Mouse (Mus musculus): ENCODE measurements at regions not wholly inside any gene's neighbourhood (a gene's known extent, or its start where the extent isn't known, plus 50 kb on each side); places are given as distances from the start of the nearest gene placed in this dataset.
A peak's percentile ranks its signal among the peaks of the same experiment; 100 is the strongest.

DNA sequence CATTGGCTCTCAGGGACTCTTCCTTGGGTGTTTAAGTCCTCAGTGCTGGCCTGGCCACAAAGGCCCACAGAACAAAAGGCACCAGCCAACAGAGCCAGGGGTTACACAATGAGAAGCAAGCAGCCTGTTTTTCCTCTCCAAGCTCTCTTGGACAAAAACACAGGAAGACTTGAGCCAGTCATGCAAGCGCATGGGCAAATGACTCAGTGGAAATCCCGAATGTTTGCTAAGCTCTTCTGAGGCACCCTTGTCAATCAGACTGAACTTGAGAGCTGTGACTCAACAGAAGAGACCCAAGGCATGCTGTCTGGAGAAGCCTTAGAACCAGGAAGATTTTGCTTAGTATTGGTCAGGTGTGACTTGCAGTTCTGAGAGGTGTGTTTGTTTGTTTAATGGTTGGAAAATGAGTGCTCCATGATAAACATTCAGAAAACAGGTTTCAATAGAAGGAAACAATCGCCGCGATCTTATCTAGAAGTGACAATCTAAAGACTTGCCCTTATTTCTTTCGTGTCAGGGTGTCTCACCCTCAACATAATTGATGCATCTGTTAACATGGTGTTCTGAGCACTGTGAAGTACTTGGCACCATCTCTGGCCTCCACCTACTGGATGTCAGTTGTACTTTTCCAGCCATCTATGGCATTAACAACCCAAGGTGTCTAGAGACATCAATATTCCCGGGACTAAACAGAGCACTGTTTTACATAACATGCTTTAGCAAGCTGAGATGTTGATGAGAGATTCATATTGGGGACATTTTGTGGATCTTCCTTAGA lies 124.0 kb upstream of the Tmc1 start:
- no peak for DNase-seq

DNA sequence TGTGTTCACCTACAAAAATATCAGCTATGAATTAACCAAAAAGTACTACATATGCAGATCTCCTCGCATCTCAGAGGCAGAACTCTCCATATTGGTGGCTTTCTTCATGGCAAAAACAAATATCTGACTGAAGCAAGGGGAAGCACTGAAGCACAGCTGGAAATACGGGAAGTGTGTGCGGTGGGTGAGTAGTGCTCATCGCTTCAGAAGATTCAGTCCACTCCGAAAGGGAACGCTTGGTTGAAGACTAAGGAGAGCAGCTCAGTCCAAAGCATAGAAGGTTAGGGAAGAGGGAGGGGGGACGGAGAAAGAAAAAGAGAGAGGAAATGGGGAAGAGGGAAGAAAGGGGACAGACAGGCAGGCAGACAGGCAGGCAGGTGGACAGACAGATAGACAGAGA lies 114.4 kb upstream of the Tmc1 start:
- DNase-seq, result no peak

DNA sequence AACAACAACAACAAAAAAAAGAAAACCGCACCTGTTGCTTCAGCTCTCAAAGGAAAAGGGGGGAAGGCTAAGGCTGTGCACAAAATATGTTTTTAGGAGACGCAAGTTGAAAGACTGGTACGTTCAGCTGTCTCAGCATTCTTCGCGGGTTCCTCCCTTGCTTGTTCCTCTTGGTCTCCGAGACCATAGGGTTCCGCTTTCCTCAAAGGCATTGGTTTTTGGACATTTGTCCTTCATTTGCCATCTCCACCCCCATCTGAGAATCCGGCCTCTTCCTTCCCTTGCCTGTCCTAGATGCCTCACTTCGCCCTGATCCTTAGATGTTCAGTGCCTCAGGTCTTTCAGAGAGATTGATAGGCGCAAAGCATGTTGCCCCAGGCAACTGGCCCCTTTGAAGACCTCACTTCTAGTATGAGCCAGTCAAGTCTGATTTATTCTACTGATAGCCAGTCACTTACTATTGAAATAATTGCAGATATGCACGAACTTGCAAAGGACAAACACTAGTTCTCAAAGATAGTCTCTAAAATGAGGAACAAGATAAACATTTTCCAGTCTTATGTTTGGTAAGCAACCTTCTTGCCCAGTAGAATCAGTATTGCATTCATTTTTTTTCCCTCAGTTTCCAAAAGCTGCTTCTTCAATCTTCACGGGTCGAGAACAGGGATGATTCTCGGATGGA lies 112.6 kb upstream of the Tmc1 start:
- DNase-seq, result no peak

DNA sequence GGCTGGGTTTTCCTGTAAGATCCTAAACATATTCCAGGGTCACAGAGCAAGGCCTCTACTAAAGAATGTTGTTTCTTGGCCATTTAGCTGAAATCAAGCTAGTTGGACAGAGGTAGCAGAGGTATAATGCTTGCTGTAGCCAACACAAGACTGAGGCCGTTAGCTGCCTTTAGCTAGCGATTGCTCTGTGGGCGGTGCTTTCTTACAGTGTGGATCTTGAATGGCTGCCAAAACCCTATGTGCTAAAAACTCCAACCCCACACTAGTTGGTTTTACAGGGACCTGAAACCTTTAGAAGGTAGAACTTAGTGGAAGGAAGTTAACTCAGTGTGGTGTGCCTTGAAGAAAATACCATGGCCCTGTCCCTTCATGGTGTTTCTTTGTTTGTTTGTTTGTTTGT lies 110.9 kb upstream of the Tmc1 start:
- DNase-seq, result no peak

DNA sequence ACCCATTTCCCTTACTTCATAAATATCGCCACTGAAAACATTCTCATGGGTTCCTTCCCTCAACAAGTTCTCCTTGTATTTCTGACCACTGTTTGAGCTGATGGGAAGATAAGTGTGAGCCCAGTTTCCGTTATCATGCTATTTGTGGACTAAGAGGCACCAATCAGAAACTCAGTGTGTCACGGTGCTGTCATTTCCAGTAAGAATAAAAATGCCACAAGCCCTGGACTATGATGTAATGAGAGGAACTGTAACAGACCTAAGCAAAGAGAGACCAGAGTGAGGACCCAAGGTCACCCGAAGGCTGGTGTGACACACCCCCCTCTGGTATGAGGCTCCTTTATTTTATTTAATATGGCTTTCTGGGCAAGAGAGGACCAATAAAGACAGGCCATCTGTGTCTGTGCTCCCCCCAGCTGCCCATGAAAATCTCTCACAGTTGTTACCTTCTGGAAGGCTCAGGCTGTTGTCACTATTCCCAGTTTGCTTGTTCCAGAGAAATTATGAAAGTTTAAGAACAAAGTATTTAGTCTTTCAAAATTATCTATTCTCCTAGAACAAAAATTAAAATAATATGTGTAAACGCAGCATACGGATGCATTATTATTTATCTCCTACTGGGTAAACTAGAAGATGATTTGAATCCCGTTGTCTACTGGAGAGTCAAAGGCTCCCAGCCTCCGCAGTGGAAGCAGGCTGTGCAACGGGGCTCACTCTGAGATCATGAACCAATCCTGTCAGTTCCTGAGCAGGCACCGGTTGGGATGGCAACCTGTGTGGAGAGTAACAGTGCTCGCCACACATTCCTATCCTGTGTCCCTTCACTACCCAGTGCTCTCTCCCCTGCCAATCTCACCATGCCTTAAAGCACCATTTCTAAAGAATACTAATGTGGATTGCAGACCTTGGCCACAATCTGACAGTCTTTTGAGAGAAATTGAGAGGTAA lies 99.9 kb upstream of the Tmc1 start:
- no peak for DNase-seq

DNA sequence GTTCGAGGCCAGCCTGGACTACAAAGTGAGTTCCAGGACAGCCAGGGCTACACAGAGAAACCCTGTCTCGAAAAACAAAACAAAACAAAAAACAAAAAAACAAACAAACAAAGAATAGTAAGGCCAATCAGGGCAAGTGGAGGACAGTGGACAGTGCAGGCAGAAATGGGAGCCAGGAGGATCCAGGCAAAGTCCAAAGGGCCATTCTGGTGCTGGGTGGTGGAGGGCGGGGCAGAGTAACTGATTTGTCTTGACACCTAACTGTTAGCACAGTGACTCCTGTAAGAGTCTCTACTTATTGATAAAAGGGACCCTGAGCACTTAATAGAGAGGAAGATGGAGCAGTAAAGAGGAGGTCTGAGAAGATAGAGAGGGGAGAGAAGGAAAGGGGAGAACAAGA lies 98.8 kb upstream of the Tmc1 start:
- DNase-seq, result no peak

DNA sequence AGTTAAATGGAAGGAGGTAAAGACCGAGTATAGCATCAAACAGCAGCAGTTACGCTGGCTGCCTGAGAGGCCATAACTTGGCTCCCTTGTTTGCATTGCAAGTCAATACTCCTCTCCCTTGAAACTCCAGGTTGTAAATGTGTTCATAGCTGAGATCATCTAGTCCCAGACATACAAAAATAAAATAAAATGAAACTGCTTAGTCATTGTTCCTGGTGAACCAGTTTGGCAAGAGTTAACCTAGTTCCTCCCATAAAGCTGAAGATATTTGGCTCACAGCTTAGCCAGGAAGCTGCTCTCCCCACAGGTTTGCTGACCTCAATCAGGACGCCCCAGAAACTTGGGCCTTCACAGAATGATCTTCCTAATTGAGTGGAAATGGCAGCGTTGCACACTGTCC lies 97.9 kb upstream of the Tmc1 start:
- DNase-seq, result no peak

DNA sequence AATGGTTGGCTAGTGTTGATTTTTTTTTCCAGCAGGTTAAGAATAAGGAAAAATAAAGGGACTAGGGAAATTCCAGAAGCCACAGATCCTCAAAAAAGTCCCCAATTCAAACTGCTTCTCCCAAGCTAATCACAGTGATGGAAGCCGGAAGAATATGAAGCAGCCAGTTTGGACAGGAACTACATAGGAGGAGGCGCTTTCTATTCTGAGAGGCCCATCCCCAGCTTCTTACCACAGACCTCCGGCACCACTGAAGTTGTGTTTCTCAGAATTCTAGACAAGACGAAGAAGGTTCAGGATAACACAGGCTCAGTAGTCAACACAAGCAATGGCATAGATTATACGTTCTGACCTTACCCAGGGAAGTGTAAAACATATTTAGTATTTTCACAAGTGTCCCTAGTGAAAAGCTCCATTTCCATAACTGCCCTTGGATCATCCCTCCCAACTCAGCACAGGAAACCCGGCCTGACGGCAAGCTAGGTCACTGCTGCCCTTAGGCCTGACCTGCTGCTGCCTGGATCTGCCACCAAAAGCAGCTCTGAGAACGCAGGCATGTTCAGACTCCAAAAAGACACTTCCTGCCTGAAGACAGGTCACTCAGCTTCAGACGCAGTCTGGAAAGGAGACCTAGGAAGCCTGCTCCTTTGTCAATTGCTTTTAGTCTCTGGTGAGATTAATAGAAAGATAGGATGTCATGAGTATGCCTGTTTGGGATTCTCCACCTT lies 97.2 kb upstream of the Tmc1 start:
- DNase-seq, result no peak

DNA sequence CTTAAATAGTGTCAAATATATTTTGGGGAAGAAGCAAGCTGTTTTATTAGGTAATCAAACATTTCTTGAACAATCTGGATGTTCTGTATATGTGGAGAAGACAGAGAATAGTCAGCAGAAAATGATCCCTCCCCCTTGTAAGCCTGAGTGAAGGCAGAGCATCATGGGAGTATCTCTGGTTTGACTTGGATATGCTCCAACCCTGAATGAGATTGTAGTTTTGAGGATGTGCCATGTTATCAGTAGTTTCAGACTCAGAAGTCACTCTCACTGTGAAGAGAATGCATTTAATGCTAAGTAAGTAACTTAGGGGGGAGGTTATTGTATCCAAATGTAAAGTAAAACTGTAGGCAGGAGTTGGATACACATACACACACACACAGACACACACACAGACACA lies 95.3 kb upstream of the Tmc1 start:
- no peak for DNase-seq

DNA sequence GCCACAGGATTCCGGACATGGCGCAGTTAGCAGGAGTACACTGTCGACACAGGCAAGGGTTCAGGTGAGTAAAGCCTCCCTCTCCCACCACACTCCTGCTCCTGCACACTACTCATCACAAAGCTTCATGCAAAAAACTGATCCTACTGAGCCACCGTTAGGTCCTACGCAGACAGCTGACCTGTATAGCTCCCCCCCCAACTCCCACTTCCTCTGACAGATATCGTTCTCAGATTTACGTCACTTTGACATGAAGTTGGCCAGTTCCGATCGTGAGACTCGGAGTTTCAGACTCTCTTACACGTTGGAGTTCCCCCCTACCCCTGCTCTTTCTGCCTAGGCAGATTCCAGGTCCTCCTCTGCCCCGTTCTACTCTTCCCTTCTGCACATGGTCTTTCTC lies 91.6 kb upstream of the Tmc1 start:
- no peak for DNase-seq

DNA sequence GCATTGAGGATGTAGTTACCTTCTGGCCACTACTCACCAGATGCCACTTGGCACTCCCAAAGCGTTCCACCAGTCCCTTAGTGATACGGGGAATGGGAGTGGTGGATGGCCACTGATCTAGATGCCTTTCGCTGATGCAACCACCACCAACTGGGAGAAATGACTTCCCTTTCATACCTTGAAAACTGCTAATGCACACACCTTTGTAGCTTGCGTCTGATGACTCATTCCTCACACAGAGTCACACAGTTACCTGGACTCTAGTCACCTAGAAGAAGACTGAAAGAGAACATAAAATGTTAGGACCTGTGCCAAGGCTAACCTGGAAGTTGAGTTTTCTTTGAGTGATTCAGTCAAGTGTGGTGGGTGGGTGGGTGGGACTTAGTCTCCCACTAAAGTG lies 90.0 kb upstream of the Tmc1 start:
- no peak for DNase-seq

DNA sequence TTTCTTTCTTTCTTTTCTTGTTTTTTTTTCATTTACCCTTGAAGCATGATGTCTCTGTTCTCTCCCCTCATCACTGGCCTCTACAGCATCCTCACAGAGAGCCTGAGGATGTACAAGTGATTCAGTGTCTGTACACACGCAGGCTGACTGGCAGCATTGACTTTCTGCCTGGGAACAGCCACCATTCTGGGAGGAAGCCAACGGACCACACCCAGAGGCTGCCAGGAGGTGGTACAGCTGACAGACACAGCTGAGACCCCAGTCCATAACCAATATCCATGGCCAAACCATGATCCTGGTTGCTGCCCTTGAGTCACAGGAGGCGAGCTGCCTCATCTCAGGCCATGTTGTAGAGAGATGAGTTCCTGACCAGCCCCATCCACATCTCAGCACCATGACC lies 88.5 kb upstream of the Tmc1 start:
- no peak for DNase-seq

DNA sequence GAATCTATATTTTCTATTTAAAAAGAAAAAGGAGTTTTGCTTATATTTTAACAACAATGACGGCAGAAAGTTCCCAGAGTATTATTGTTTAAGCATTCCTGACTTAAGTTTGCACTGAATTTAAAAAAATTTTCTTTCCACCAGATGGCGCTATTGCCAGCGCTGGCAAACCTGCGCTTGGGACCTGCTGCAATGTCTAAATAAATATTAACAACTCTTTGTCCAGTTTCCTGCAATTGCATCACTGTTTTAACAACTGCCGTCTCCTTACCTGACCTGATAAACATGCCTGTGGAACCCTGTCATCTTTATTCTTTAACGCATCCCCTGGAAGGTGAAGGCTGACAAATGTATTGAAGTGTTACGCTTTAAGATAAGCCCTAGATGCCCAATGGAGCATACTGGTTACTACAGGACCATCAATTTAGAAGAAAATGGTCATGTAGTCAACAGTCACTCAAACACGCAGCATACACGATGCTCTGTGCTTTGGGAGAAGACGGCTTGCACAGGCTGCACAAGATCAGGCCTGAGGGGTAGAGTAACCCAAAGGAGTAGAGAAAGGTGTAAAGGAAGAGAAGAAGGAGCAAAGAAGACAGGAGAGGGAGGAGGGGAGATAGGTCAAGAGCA lies 83.6 kb upstream of the Tmc1 start:
- DNase-seq, result peak; percentile 36

DNA sequence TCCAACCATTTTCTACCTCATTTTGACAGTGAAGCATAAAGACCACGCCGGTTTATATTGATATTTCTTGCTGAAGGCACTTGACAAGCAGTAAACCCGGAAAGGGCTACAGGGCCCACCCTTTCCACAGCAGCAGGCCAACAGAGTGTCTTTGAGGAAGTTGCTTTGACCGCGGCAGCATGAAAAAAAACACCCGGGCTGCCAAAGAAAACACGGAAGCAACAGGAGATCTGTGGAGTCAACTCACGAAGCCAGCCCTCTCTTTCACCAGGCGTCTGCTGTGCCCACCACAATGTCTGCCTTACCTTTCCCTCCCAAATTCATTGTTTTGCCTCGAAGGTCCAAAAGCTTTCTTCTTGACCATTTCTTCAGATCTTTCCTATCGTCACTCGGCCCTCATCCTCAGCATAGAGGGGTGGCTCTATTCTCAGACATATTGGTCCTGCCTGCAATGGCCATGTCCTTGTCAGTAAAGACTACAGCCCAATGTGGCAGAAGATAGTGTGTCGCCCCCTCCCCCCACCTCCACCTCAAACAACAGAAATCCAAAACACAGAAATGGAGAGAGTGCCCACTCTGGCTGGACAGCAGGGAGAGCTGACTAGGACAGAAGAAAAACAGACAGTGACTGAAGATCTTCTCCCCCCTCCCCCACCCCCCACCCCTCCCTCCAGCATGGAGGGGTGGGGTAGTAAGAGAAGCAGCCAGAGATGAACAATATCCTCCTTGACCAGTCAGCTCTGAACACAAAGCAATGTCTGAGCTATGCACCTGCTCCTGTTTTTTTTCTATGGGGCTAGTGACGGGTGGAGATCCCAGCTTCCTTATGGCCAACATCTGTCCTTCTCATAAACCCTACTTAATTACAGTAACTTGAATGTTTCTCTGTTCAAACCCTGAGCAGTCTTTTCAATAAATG lies 82.8 kb upstream of the Tmc1 start:
- peak; percentile 27 for DNase-seq

DNA sequence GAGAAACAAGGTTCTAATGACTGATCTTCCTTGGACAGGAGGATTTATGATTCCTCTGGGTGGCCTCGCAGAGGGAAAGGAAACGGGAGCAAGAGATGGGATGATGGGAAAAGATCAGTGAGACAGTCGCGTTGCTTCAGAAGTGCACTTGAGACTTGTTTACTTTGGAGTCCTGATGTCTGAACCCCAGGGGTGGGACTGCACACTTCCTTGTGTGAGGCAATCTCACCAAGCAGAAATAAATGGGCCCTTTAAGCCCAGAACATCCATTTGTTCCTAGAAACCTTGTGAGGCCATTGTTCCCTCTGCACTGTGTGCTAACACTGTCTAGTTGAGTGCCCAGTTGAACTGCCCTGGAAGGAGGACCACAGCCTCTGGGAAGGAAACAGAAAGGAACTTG lies 81.5 kb upstream of the Tmc1 start:
- DNase-seq, result no peak

DNA sequence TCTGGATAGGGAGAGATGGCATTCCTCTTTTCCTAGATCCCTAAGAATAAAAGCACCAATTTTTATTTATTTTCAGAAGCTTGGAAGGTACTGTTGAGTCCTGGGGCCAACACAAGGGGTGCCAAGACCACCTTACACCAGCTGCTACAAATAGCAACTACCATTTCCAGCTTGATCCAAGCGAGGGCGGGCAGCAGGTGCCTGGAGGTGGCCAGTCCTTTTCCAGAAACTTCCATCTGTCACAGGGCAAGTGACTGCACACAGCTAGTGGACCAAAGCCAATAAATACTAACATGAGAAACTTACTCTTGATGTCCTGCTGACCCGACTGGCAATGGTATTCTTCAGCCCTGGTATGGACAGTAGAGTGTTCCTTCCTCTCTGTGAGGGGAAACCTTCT lies 80.0 kb upstream of the Tmc1 start:
- DNase-seq, result no peak

DNA sequence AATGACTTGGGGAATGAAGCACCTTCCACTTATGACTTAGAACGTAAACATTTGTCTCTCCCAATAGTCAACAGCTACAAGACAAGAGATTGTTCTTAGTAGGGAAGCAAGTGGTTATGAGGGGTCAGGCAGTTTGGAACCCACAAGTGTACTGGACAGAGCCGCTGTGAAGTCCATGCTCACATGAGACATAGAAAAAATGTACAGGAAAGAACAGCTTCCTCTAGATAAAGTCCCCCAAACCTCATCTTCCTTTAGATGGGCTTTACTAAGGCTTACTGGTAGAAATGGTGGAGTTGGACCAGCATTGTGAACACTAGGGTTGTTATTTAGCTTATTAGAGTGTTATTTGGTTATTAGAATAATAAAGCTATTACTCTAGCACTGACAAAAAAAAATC lies 78.6 kb upstream of the Tmc1 start:
- DNase-seq, result no peak

DNA sequence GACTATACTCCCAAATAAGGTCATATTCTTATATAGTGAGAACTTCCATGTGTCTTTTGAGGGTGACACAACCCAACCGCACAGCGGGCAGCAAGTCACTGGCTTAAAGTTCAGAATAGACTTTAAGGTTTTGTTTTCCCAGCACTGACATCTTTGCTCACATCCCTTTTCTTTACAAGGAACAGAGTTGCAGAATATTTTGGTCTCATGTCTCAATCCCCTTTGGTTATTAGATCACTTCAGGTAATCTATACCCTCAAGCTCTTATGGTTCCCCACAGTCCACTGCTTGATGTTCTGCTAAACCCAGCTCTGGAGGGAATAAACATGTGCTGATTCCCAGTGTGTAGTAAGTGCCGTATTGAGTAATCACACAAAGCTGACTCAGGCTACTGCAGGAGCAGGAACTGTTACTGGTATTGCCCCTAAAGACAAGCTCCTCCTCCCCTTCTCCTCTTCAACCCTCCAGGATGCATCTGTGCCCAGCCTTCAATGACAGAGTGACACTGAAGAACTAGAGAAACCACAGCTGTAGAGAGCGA lies 77.8 kb upstream of the Tmc1 start:
- DNase-seq, result no peak

DNA sequence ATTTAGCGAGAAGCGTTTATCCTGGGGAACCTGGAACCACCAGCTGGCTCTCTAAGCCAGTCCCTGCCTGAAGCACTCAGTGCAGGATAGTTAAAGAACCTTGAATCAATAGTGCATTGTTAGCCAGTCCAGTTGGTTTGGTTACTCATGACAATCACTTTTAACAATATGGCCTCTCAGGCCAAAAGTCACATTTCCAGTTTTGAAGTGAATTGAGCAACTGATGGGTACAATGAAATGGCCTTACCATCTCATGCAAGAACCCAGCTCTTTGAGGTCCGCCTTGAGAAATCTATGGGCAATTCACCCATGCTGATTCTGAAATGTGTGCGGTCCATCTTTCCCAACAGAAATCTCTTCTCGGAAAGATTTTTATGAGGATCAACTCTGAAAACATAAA lies 77.0 kb upstream of the Tmc1 start:
- DNase-seq, result no peak

DNA sequence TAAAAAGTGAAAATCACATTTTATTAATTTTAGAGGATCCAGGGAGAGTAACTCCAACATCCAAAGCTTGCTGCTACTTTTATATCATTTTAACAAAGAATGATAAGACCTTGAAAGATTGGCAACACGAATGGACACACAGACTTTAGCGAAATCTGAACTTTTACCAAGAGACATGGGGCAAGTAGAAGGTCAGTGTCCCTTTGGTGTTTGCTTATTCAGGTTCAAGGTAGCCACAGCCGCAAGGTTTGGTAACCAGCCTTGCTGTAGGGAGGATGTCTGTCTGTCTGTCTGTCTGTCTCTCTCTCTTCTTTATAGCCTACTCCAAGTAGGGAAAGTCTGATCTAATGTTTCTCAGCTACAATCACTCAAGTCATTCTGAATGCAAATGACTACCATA lies 75.0 kb upstream of the Tmc1 start:
- no peak for DNase-seq

DNA sequence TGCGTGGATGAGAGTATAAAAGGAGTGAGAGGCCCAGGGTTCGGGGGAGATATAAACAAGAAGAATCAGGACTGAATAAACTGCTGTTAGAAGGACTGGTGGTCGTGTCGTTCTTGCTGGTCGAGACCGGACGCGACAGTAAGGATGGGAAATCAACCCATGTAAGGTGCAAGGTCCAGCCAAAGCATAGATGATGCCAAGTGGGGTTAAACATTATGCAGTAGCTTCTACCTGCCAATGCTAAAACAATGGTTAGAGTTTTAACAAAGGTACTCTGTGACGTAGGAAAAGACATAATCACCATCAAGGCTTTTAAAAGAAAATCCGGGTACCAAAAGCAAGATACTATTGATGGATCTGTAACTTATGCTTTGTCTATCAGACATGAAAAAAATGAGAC lies 58.4 kb upstream of the Tmc1 start:
- DNase-seq, result no peak

Measured in adrenal gland, postnatal 25 days (tissue).